Mouse (Mus musculus): ENCODE measurements around the gene Olfr1008.

DNA sequence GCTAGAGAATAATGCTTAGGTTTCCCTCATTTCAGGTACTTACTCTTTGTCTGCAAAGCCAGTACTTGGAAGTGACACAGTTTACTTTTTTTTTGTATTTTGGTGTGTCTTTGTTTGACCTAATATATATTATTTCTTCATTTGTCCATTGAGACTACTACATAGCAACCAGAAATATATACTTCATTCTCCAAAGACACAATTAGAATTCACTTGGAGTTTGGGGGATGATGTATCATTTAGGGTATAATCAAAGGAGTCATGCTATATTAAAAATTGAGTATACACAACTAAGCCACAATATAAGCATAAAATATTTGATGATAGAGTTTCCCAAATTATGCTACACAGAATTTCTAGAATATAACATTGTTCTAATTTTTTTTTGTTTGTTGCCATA lies 10.6 kb upstream of the Olfr1008 start, which contains the start of gene Olfr1006:
- TF ChIP-seq MEF2A (IDR thresholded peaks at IDR 0.05; ENCODE audit: extremely low read depth, insufficient replicate concordance, low read depth, low read length, poor library complexity, severe bottlenecking) (no peak), CTCF (IDR thresholded peaks at IDR 0.05 in 2 of 3, conservative IDR thresholded peaks at IDR 0.05 in 1 of 3; ENCODE audit: control insufficient read depth in 1 of 3, insufficient read depth in 1 of 3, low read depth in 2 of 3, low read length in 3 of 3, poor library complexity in 1 of 3, severe bottlenecking in 1 of 3) (no peak), POLR2A (IDR thresholded peaks at IDR 0.05; ENCODE audit: control insufficient read depth in 1 of 2, insufficient read depth in 1 of 2, low read depth in 1 of 2, low read length in 2 of 2, poor library complexity in 1 of 2) (no peak), USF1 (IDR thresholded peaks at IDR 0.05; ENCODE audit: low read depth, low read length) (no peak), GABPA (IDR thresholded peaks at IDR 0.05; ENCODE audit: low read depth, low read length) (no peak), ELF1 (IDR thresholded peaks at IDR 0.05; ENCODE audit: low read depth, low read length) (no peak), MAZ (IDR thresholded peaks at IDR 0.05; ENCODE audit: low read depth, low read length) (no peak), RCOR1 (IDR thresholded peaks at IDR 0.05; ENCODE audit: low read depth, low read length) (no peak), MYC (IDR thresholded peaks at IDR 0.05; ENCODE audit: low read depth, low read length) (no peak), TBP (IDR thresholded peaks at IDR 0.05; ENCODE audit: low read depth, low read length) (no peak), EP300 (IDR thresholded peaks at IDR 0.05; ENCODE audit: low read depth in 1 of 2, low read length in 2 of 2) (no peak)
